Mouse (Mus musculus): ENCODE results near the gene Slc10a4. TPM values are rescaled to one million over a fixed set of nuclear protein-coding genes. Genes with fewer than 3 reads are reported as not detected.

Gene Slc10a4
- polyA plus RNA-seq, 1 experiment from 2014 or later: 28.6 TPM

DNA sequence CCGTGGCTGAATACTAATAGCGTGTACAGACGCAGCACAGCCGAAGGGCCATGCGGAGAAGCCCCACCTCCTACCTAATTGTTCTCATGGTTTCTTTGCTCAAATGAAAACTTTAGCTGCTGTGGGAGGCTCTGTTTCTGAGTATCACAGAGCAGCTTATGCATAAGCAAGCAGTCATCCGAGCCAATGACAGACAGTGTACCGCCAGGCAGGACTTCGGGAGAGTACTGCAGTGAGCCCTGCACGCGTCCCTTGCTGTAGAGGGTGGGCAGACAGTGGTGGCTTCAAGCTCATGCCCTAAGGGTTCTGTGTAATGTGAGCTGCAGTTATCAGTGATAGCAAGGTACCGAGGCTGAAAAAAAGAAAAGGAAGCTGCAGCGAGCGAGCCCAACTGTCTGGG, 22.0 kb downstream of the Slc10a4 start:
- H3K27me3 ChIP-seq (replicated peaks): no peaks in the 10 kb centered on the region
- WGBS: 85% methylated on average over 13 of the region's 13 CpGs
- no peak overlapping the region for H3K9ac ChIP-seq
- no peaks in the 10 kb centered on the region for H3K9me3 ChIP-seq
- no peak overlapping the region for H3K4me3 ChIP-seq
- H3K27ac ChIP-seq: no peak overlapping the region
- ATAC-seq (replicated peaks): no peak
- H3K4me1 ChIP-seq: no peaks in the 10 kb centered on the region
- H3K36me3 ChIP-seq (replicated peaks): peaks cover 43% of the 10 kb centered on the region
- no peak overlapping the region for H3K4me2 ChIP-seq

GRCm38 (mm10) chr5:73032481-73032880, 25.8 kb downstream of the Slc10a4 start:
- Histone ChIP-seq H3K4me3 (no peak overlapping the region), H3K27ac (no peak overlapping the region), H3K9me3 (no peaks in the 10 kb centered on the region), H3K4me2 (no peak overlapping the region), H3K9ac (no peak overlapping the region), H3K36me3 (replicated peaks) (peaks cover 39% of the 10 kb centered on the region), H3K27me3 (replicated peaks) (no peaks in the 10 kb centered on the region), H3K4me1 (no peaks in the 10 kb centered on the region)
- ATAC-seq (replicated peaks): no peak
- 87% methylated on average over 11 of the region's 11 CpGs for WGBS

GRCm38 (mm10) chr5:73044055-73044454, 37.4 kb downstream of the Slc10a4 start:
- Histone ChIP-seq H3K27me3 (replicated peaks) (no peaks in the 10 kb centered on the region), H3K36me3 (replicated peaks) (peaks cover 32% of the 10 kb centered on the region), H3K4me2 (no peak overlapping the region), H3K9me3 (no peaks in the 10 kb centered on the region), H3K4me3 (no peak overlapping the region), H3K27ac (no peak overlapping the region), H3K9ac (no peak overlapping the region), H3K4me1 (no peaks in the 10 kb centered on the region)
- ATAC-seq (replicated peaks): no peak
- 93% methylated on average over 2 of the region's 2 CpGs for WGBS

DNA sequence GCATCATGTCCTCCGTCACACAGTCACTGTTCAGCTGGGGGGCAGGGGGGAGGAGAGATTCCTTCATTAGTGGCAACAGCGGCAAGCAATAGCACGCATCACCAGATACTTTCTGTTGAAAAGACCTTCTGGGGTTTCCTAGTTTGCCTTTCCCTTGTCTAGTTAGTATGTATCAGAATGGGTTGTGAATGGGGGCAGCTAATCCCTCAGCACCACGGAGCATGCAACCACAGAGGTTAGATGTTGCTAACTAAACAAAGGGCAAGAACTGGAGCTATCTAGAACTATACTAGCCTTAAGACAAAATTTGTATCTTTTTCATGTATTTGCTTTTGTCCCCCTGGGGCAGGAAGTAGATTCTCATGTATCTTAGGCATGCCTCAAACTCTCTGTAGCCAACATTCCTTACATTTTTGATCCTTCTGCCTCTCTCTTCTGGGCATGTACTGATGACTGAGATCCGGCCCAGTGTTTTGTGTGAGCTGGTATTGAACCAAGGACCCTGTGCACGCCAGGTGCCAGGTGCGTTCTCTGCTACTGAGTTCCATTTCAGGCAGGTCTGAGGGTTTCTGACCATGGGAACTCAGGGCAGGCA, 41.1 kb downstream of the Slc10a4 start:
- H3K36me3 ChIP-seq (replicated peaks): peaks cover 49% of the 10 kb centered on the region
- no peak overlapping the region for H3K4me2 ChIP-seq
- H3K9me3 ChIP-seq: no peaks in the 10 kb centered on the region
- no peak overlapping the region for H3K9ac ChIP-seq
- H3K27me3 ChIP-seq (replicated peaks): no peaks in the 10 kb centered on the region
- H3K4me1 ChIP-seq: no peaks in the 10 kb centered on the region
- H3K4me3 ChIP-seq: no peak overlapping the region
- H3K27ac ChIP-seq: no peak overlapping the region
- 90% methylated on average over 7 of the region's 7 CpGs for WGBS
- no peak for ATAC-seq (replicated peaks)

DNA sequence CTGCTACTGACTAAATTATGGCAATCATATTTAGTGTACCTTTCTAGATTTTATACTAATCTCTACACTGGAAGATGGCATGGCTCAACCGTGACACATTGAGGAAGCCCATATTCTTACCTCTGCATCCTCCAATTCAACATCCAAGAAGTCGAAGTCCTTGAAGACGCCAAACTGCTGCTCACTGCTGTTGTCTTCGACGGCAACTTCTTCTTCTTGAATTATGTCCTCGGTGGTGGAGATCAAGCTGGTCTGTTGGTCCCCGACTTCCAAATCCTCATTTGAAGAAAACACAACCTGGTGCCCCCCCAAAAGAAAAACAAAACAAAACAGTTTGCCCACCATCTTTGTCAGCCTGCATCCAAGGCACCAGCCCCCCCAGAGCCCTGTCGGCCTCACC, 47.2 kb downstream of the Slc10a4 start:
- no peaks in the 10 kb centered on the region for H3K9me3 ChIP-seq
- H3K9ac ChIP-seq: no peak overlapping the region
- no peaks in the 10 kb centered on the region for H3K4me1 ChIP-seq
- H3K36me3 ChIP-seq (replicated peaks): peaks cover 45% of the 10 kb centered on the region
- no peak overlapping the region for H3K4me2 ChIP-seq
- H3K4me3 ChIP-seq: no peak overlapping the region
- no peak for ATAC-seq (replicated peaks)
- no peaks in the 10 kb centered on the region for H3K27me3 ChIP-seq (replicated peaks)
- WGBS: 98% methylated on average over 8 of the region's 8 CpGs
- no peak overlapping the region for H3K27ac ChIP-seq

DNA sequence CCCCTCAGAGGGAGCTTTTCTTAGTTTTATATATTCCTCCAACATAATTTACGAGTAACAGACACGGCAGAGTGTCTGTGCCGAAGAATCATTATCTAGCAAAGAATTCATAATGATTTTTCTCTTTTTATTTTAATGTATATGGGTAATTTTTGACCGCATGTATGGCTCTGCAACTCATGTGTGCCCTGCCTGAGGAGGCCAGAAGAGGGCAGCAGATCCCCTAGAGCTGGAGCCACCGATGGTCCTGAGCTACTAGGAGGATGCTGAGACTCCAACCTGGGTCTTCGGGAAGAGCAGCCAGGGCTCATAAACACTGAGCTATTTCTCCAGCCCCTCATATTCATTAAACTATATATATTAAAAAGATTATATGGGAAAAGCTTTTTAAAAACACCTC, 49.8 kb downstream of the Slc10a4 start:
- H3K9ac ChIP-seq: no peak overlapping the region
- no peaks in the 10 kb centered on the region for H3K9me3 ChIP-seq
- no peak for ATAC-seq (replicated peaks)
- 94% methylated on average over 6 of the region's 6 CpGs for WGBS
- H3K4me3 ChIP-seq: no peak overlapping the region
- 0 out of 2 replicates have a peak, but pooled peaks cover under 1% of the 10 kb centered on the region for H3K4me1 ChIP-seq
- H3K4me2 ChIP-seq: no peak overlapping the region
- no peaks in the 10 kb centered on the region for H3K27me3 ChIP-seq (replicated peaks)
- H3K36me3 ChIP-seq (replicated peaks): peaks cover 26% of the 10 kb centered on the region
- H3K27ac ChIP-seq: no peak overlapping the region

DNA sequence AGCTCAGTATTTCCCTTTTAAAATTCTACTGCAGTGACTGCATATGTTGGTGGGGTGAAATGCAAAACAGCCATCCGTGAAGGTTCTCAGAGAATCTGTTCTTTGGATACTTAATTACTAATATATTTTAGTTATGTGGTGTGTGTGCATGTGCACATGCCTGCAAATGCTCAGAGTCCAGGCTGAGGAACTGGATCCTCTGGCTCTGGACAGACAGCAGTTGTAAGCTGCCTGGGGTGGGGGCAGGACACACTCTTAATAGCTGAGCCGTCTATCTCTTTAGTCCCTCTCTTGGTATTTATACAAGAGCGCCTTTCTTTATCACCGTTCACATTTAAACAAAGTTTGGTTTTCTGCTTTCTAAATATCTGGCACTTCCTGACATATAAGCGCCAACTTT, 50.3 kb downstream of the Slc10a4 start:
- Histone ChIP-seq H3K4me2 (no peak overlapping the region), H3K27me3 (replicated peaks) (no peaks in the 10 kb centered on the region), H3K36me3 (replicated peaks) (peaks cover 22% of the 10 kb centered on the region), H3K27ac (no peak overlapping the region), H3K4me1 (0 out of 2 replicates have a peak, but pooled peaks cover 4% of the 10 kb centered on the region), H3K9me3 (no peaks in the 10 kb centered on the region), H3K4me3 (no peak overlapping the region), H3K9ac (no peak overlapping the region)
- ATAC-seq (replicated peaks): no peak
- WGBS: 97% methylated on average over 5 of the region's 5 CpGs

- no peak; the same call in 1 of the 2 replicates for ATAC-seq (replicated peaks)
- no peak overlapping the region for H3K9ac ChIP-seq
- H3K4me3 ChIP-seq: no peak overlapping the region
- H3K36me3 ChIP-seq (replicated peaks): peaks cover 16% of the 10 kb centered on the region
- 48% methylated on average over 11 of the region's 11 CpGs for WGBS
- H3K4me1 ChIP-seq: 0 out of 2 replicates have a peak, but pooled peaks cover 4% of the 10 kb centered on the region
- H3K9me3 ChIP-seq: no peaks in the 10 kb centered on the region
- no peak overlapping the region for H3K4me2 ChIP-seq
- no peaks in the 10 kb centered on the region for H3K27me3 ChIP-seq (replicated peaks)
- peak overlapping the region; percentile 13; the same call in 1 of the 2 replicates for H3K27ac ChIP-seq
Observed at GRCm38 (mm10) chr5:73061506-73062155, 54.9 kb downstream of the Slc10a4 start.

Other genes with a start within 250 kb of the Slc10a4 start
- 5.8 and 6.4 TPM in 2 replicates for gene Tec, start 138.4 kb upstream of the Slc10a4 start, polyA plus RNA-seq (2015; fragmentation: Nextera tagmentation; extraction: Ambion mirVana)
- gene Slain2, start 92.6 kb upstream of the Slc10a4 start, polyA plus RNA-seq (2015; fragmentation: Nextera tagmentation; extraction: Ambion mirVana): 16.8 and 18.1 TPM in 2 replicates
- gene Gm10135, start 32.2 kb upstream of the Slc10a4 start, polyA plus RNA-seq (2015; fragmentation: Nextera tagmentation; extraction: Ambion mirVana): not detected in 2 replicates
- 45.2 and 47.5 TPM in 2 replicates for gene Fryl, start 249.7 kb downstream of the Slc10a4 start, polyA plus RNA-seq (2015; fragmentation: Nextera tagmentation; extraction: Ambion mirVana)

Data from midbrain, embryonic 15.5 days (tissue).